Mouse (Mus musculus) spleen, adult 2 months (tissue): Measurements from ENCODE around the gene Syn2. TPM values are rescaled to one million over a fixed set of nuclear protein-coding genes. Genes with fewer than 3 reads are reported as not detected.
A peak's percentile ranks its signal among the peaks of the same experiment; 100 is the strongest.

Experiments
- DNase-seq, 2 experiments: peaks; one replicate each; pipeline versions ENCODE4 v3.0.0 to v3.0.0-alpha.2; 2012 to 2021; ENCODE audit warnings: low spot score in 2 of 2, low read depth in 1 of 2
- H3K27ac ChIP-seq: fragments of 200-500 bp; 2 replicates; pipeline ENCODE4 v1.5.1; 2012; ENCODE audit warnings: low read length, inconsistent platforms; ENCODE audit not compliant: insufficient read depth
- H3K27me3 ChIP-seq: fragments of 200-500 bp; 2 replicates; pipeline ENCODE4 v1.6.1; 2012; ENCODE audit warnings: mild to moderate bottlenecking, moderate library complexity, low read length, inconsistent platforms; ENCODE audit not compliant: control insufficient read depth, insufficient read depth
- H3K36me3 ChIP-seq: fragments of 200-500 bp; 2 replicates; pipeline ENCODE4 v1.6.1; 2012; ENCODE audit warnings: mild to moderate bottlenecking, low read length, inconsistent platforms; ENCODE audit not compliant: control insufficient read depth, insufficient read depth
- H3K4me1 ChIP-seq: fragments of 200-500 bp; 2 replicates; pipeline ENCODE4 v1.6.1; 2011; ENCODE audit warnings: inconsistent platforms; ENCODE audit not compliant: control insufficient read depth, insufficient read depth, insufficient read length
- H3K4me3 ChIP-seq: fragments of 200-500 bp; 2 replicates; pipeline ENCODE4 v1.5.1; 2011; ENCODE audit warnings: mild to moderate bottlenecking, inconsistent platforms; ENCODE audit not compliant: insufficient read depth, insufficient read length; ENCODE audit errors: extremely low read depth
- CTCF ChIP-seq: fragments of 200-500 bp; IDR thresholded peaks from 2 replicates; pipeline ENCODE4 v1.5.1; 2011; ENCODE audit warnings: mild to moderate bottlenecking, inconsistent platforms; ENCODE audit not compliant: insufficient read depth, insufficient read length, insufficient replicate concordance; ENCODE audit errors: extremely low read depth
- POLR2A ChIP-seq: fragments of 200-500 bp; IDR thresholded peaks from 2 replicates; pipeline ENCODE4 v1.6.1; 2011; ENCODE audit warnings: low read depth, low read length, inconsistent platforms
- WGBS: fragments of 180-500 bp; shearing (Covaris S2); methylation state at CpG from one replicate; pipeline ENCODE4 v1.1.7; 2018; 5-methylcytosine and 5-hydroxymethylcytosine counted together
- polyA plus RNA-seq: library from polyadenylated mRNA; depleted of rRNA; stranded (reverse); fragments of >200 nt; gene quantifications from 2 replicates; pipeline ENCODE4 v1.2.3, GENCODE M21; 2012

Gene Syn2
- polyA plus RNA-seq, 1 experiment = 0.44 TPM

DNA sequence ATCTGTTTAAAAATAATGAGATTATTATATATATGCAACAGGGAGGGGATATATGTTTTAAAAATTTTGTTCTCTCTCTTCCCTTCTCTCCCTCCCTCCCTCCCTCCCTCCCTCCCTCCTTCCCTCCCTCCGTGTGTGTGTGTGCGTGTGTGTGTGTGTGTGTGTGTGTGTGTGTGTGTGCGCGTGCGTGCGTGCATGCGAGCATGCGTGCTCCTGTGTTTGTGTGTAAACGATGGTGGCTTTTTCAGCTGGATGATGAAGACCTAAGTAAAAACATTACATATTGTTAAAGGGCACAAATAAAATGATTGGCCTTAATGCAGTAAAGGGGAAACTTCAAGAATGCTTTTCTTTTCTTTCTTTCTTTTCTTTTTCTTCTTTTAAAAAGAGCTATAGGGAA lies 1.5 kb downstream of the Syn2 start:
- no peak for DNase-seq
- 77% methylated on average over 9 of the region's 9 CpGs for WGBS
- Histone ChIP-seq H3K4me3 (no peak overlapping the region), H3K36me3 (no peaks in the 10 kb centered on the region), H3K27me3 (peaks cover 12% of the 10 kb centered on the region), H3K27ac (no peak overlapping the region), H3K4me1 (peaks cover 5% of the 10 kb centered on the region; the same call in 1 of the 2 replicates)
- no peak for TF ChIP-seq POLR2A
- TF ChIP-seq CTCF = no peak

- no peaks in the 10 kb centered on the region for H3K36me3 ChIP-seq
- TF ChIP-seq POLR2A (no peak), CTCF (no peak)
- DNase-seq = no peak
- no peak overlapping the region for H3K4me3 ChIP-seq
- H3K27ac ChIP-seq = no peak overlapping the region
- WGBS = 48% methylated on average over 4 of the region's 4 CpGs
- H3K27me3 ChIP-seq = 0 out of 2 replicates have a peak, but pooled peaks cover 2% of the 10 kb centered on the region
- no peaks in the 10 kb centered on the region for H3K4me1 ChIP-seq
Observed at GRCm38 (mm10) chr6:115141446-115141845, 6.7 kb downstream of the Syn2 start.

- TF ChIP-seq CTCF (no peak), POLR2A (no peak)
- WGBS = 65% methylated on average over 4 of the region's 4 CpGs
- Histone ChIP-seq H3K4me3 (no peak overlapping the region), H3K36me3 (no peaks in the 10 kb centered on the region), H3K27me3 (no peaks in the 10 kb centered on the region), H3K4me1 (no peaks in the 10 kb centered on the region), H3K27ac (no peak overlapping the region)
- DNase-seq = no peak
Observed at GRCm38 (mm10) chr6:115161175-115161574, 26.5 kb downstream of the Syn2 start.

DNA sequence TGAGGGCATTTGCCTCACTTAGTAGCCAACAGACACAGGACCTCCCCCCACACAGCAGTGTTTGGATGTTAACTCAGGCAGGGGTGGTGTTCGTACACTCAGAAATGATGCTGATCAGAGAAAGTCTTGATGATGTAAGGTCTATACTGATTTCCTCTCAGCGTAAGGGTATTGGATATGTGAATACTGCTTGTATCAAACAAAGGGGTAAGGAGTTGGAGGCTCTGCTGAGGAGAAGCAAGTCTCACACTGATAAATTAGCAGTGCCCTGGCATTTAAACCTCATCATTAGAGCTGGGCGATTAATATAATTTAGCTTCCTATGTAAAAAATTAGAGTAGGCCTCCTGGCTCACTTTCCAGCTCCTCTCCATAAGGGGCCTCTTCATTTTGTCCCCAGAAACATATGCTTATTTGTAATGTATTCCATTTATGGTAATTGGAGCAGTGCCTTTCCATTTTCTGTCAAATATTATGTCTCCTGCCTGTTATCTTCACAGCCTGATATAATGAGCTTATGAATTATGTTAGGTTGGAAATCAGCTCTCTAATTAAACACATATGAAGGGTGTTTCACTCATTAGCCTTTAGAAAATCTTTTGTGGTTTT lies 31.3 kb downstream of the Syn2 start:
- no peak for TF ChIP-seq CTCF
- no peak overlapping the region for H3K27ac ChIP-seq

GRCm38 (mm10) chr6:115168921-115169320 lies 34.2 kb downstream of the Syn2 start:
- H3K27ac ChIP-seq = no peak overlapping the region
- H3K4me1 ChIP-seq = no peaks in the 10 kb centered on the region
- TF ChIP-seq POLR2A (no peak), CTCF (no peak)
- no peak overlapping the region for H3K4me3 ChIP-seq
- no peaks in the 10 kb centered on the region for H3K27me3 ChIP-seq
- DNase-seq = no peak
- H3K36me3 ChIP-seq = no peaks in the 10 kb centered on the region
- WGBS = 72% methylated on average over 3 of the region's 3 CpGs

More for the DNA sequence above, 31.3 kb downstream of the Syn2 start:
- WGBS = 87% methylated on average over 3 of the region's 3 CpGs
- Histone ChIP-seq H3K27me3 (no peaks in the 10 kb centered on the region), H3K4me1 (no peaks in the 10 kb centered on the region), H3K4me3 (no peak overlapping the region), H3K36me3 (no peaks in the 10 kb centered on the region)
- no peak for DNase-seq

GRCm38 (mm10) chr6:115169518-115169917 lies 34.8 kb downstream of the Syn2 start:
- no peak overlapping the region for H3K4me3 ChIP-seq
- WGBS = 61% methylated on average over 2 of the region's 2 CpGs
- DNase-seq = no peak
- H3K36me3 ChIP-seq = no peaks in the 10 kb centered on the region
- TF ChIP-seq POLR2A = no peak
- TF ChIP-seq CTCF = no peak
- no peaks in the 10 kb centered on the region for H3K27me3 ChIP-seq
- H3K27ac ChIP-seq = no peak overlapping the region
- no peaks in the 10 kb centered on the region for H3K4me1 ChIP-seq

DNA sequence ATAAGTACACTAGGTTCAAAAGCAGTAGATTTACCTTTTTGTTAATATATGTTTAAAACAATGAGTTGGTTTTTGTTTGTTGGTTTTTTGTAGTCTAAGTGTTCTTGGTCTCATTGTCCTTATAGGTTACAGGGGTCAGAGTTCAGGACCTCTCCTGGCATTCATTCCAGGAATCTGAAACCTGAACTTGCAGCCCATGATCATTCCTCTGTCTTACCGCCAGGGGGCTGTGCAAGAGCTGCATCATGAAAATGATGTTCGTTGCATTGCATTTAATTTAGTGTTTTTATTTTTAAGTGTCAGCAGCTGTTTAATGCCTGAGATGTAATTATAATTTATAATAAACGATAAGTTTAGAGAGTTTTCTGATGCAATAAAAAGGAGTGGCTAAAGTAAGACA lies 40.1 kb downstream of the Syn2 start:
- Histone ChIP-seq H3K4me1 (no peaks in the 10 kb centered on the region), H3K27ac (no peak overlapping the region), H3K36me3 (no peaks in the 10 kb centered on the region), H3K27me3 (no peaks in the 10 kb centered on the region), H3K4me3 (no peak overlapping the region)
- 32% methylated on average over 3 of the region's 3 CpGs for WGBS
- no peak for DNase-seq
- no peak for TF ChIP-seq POLR2A
- TF ChIP-seq CTCF = peak; percentile 29; the same call in 1 of the 2 replicates

DNA sequence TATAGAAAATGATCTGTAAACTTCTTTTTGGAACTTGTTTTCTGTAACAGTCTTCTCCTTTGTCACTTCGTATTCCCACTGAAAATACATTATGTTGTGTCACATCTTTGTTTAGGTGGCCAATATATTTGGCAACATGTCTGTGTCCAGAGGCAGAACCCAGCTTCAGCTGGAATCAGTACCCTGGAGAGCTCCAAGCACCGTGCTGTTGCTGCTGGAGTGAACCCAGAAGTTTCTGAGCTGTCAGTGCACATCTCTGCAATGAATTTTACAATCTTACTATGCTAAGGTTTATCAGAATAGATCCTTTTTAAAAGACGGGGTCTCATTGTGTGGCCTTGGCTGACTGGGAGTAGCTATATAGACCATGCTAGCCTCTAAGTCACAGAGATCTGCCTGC lies 44.1 kb downstream of the Syn2 start:
- no peak for DNase-seq
- TF ChIP-seq CTCF (no peak), POLR2A (no peak)
- no peak overlapping the region for H3K27ac ChIP-seq
- no peaks in the 10 kb centered on the region for H3K36me3 ChIP-seq
- 34% methylated on average over 3 of the region's 3 CpGs for WGBS
- H3K4me1 ChIP-seq = no peaks in the 10 kb centered on the region
- no peaks in the 10 kb centered on the region for H3K27me3 ChIP-seq
- no peak overlapping the region for H3K4me3 ChIP-seq
